Mouse (Mus musculus) gastrocnemius, postnatal 14 days (tissue): ENCODE results near the gene Maged1. TPM values are rescaled to one million over a fixed set of nuclear protein-coding genes. Genes with fewer than 3 reads are reported as not detected.

Experiments
- total RNA-seq, 2 experiments: library from RNA; stranded (reverse); gene quantifications; 2 replicates each; pipeline ENCODE4 v1.2.3; 2021

The Maged1 gene
- total RNA-seq, 2 experiments from 2014 or later: 56.4 to 75.1 TPM

Other genes with a start within 250 kb of the Maged1 start
- gene Fam90a1b, start 175.4 kb downstream of the Maged1 start, total RNA-seq: not detected
- 100 to 1,000 TPM; 141 to 203 TPM for gene Apoo, start 175.0 kb downstream of the Maged1 start, total RNA-seq
- under 1 TPM; 0.62 to 0.74 TPM for gene Gspt2, start 93.9 kb upstream of the Maged1 start, total RNA-seq
- 1 to 10 TPM; 2.3 to 2.8 TPM for gene Zxdb, start 182.4 kb upstream of the Maged1 start, total RNA-seq